Mouse (Mus musculus) splenic B cell, adult 2 months (primary cell): ENCODE results near the gene Atp8a2.

Source experiments
- DNase-seq: peaks from one replicate; pipeline ENCODE4 v3.0.0-alpha.2; 2011; ENCODE audit warnings: low read depth, low spot score
- H3K27me3 ChIP-seq: 2 replicates; pipeline ENCODE4 v1.6.1; 2012; ENCODE audit warnings: mild to moderate bottlenecking, low read length, moderate library complexity, mixed read lengths; ENCODE audit not compliant: control insufficient read depth, poor library complexity, insufficient read depth, severe bottlenecking
- H3K36me3 ChIP-seq: 2 replicates; pipeline ENCODE4 v1.6.1; 2012; ENCODE audit warnings: mild to moderate bottlenecking, low read length, moderate library complexity, mixed read lengths; ENCODE audit not compliant: control insufficient read depth, poor library complexity, insufficient read depth, severe bottlenecking

The Atp8a2 gene

GRCm38 (mm10) chr14:59594988-59595387, 602.0 kb downstream of the Atp8a2 start:
- H3K36me3 ChIP-seq = 0 out of 2 replicates have a peak, but pooled peaks cover 4% of the 10 kb centered on the region
- no peaks in the 10 kb centered on the region; the same call in 1 of the 2 replicates for H3K27me3 ChIP-seq
- DNase-seq = no peak

GRCm38 (mm10) chr14:59592593-59592992, 604.4 kb downstream of the Atp8a2 start:
- Histone ChIP-seq H3K27me3 (no peaks in the 10 kb centered on the region), H3K36me3 (peaks cover 9% of the 10 kb centered on the region; the same call in 1 of the 2 replicates)
- no peak for DNase-seq

- H3K27me3 ChIP-seq = no peaks in the 10 kb centered on the region
- peaks cover 9% of the 10 kb centered on the region; the same call in 1 of the 2 replicates for H3K36me3 ChIP-seq
- DNase-seq = no peak
These were observed 605.1 kb downstream of the Atp8a2 start for GRCm38 (mm10) chr14:59591901-59592300.

GRCm38 (mm10) chr14:59590614-59591013, 606.4 kb downstream of the Atp8a2 start:
- peak; percentile 60 for DNase-seq
- H3K36me3 ChIP-seq = peaks cover 15% of the 10 kb centered on the region
- no peaks in the 10 kb centered on the region for H3K27me3 ChIP-seq
